Mouse (Mus musculus) spleen, adult 18-20 months (tissue): Measurements from ENCODE around the gene Gm21992.
"Not testable (repeated sequence)": the region's sequence is repeated elsewhere in the genome, so short reads cannot be mapped to it uniquely, and the experiment has no call there.

Experiments used
- DNase-seq, 2 experiments: peaks; one replicate each; pipeline ENCODE4 v3.0.0; 2022; ENCODE audit warnings: mixed read lengths in 2 of 2

The Gm21992 gene

GRCm38 (mm10) chr19:4812334-4812949, 1.0 kb upstream of the Gm21992 start:
- DNase-seq = not testable (repeated sequence)

GRCm38 (mm10) chr19:4811909-4812242, 464 bp upstream of the Gm21992 start:
- no peak for DNase-seq

GRCm38 (mm10) chr19:4810746-4811062, 708 bp downstream of the Gm21992 start:
- DNase-seq = no peak

- no peak for DNase-seq
Observed at GRCm38 (mm10) chr19:4810309-4810708, 1.1 kb downstream of the Gm21992 start.

GRCm38 (mm10) chr19:4803283-4803682, 8.1 kb downstream of the Gm21992 start:
- no peak for DNase-seq

- DNase-seq = no peak
Observed at GRCm38 (mm10) chr19:4802691-4803091, 8.7 kb downstream of the Gm21992 start.

GRCm38 (mm10) chr19:4799083-4799482, 12.3 kb downstream of the Gm21992 start:
- DNase-seq = no peak

- DNase-seq = no peak
Observed at GRCm38 (mm10) chr19:4797846-4798245, 13.6 kb downstream of the Gm21992 start.

- DNase-seq = no peak
Observed at GRCm38 (mm10) chr19:4795929-4796328, 15.5 kb downstream of the Gm21992 start.

- DNase-seq = peak; percentile 91 to 92
Observed at GRCm38 (mm10) chr19:4793831-4794422, 17.5 kb downstream of the Gm21992 start, which contains the start of gene Rbm4. Rbm4 (minus strand) TSS chr19:4793901.

- no peak for DNase-seq
Observed at GRCm38 (mm10) chr19:4793281-4793830, 18.1 kb downstream of the Gm21992 start.

GRCm38 (mm10) chr19:4786313-4786712, 25.1 kb downstream of the Gm21992 start:
- DNase-seq = no peak

- no peak for DNase-seq
Observed at GRCm38 (mm10) chr19:4785206-4785605, 26.2 kb downstream of the Gm21992 start.

GRCm38 (mm10) chr19:4782891-4783290, 28.5 kb downstream of the Gm21992 start:
- DNase-seq = no peak

GRCm38 (mm10) chr19:4772785-4773184, 38.6 kb downstream of the Gm21992 start:
- DNase-seq = no peak

GRCm38 (mm10) chr19:4767507-4768148, 43.8 kb downstream of the Gm21992 start:
- DNase-seq = no peak

- DNase-seq = no peak
Observed at GRCm38 (mm10) chr19:4762876-4763275, 48.5 kb downstream of the Gm21992 start.

- DNase-seq = not testable (repeated sequence)
Observed at GRCm38 (mm10) chr19:4760544-4760943, 50.9 kb downstream of the Gm21992 start.

GRCm38 (mm10) chr19:4756921-4757320, 54.5 kb downstream of the Gm21992 start:
- no peak for DNase-seq

GRCm38 (mm10) chr19:4756193-4756911, 55.1 kb downstream of the Gm21992 start, which contains the start of gene Rbm4b:
Rbm4b (plus strand) TSS chr19:4756497.
- peak; percentile 95 to 97 for DNase-seq

- DNase-seq = peak; percentile 78 to 89
Observed at GRCm38 (mm10) chr19:4755565-4756192, 55.7 kb downstream of the Gm21992 start.

GRCm38 (mm10) chr19:4749975-4750374, 61.4 kb downstream of the Gm21992 start:
- DNase-seq = no peak

GRCm38 (mm10) chr19:4748493-4748892, 62.9 kb downstream of the Gm21992 start:
- no peak for DNase-seq
